Comparison of ENCODE assay signal across 24 mouse cellular contexts in genomic region chr1:131812006-131812405, GRCm38 (mm10).
"Had no signal": no experiment of that assay in that cellular context is flagged by ENCODE, and none has a peak within 500 bp of the region (broad histone marks: within the 10 kb centered on the region; RNA-seq: fewer than 3 reads in every experiment).

No protein-coding gene starts in this region.

- H3K27me3 ChIP-seq: hindbrain, embryonic 12.5 days; intestine, embryonic 15.5 days; limb, embryonic 12.5 days had no signal

- H3K9me3 ChIP-seq: heart, embryonic 12.5 days; hindbrain, embryonic 10.5 days; hindbrain, embryonic 12.5 days; intestine, embryonic 15.5 days; limb, embryonic 10.5 days; limb, embryonic 12.5 days had no signal

- H3K4me1 ChIP-seq: hindbrain, embryonic 10.5 days; hindbrain, embryonic 12.5 days; intestine, embryonic 15.5 days; limb, embryonic 12.5 days had no signal

- H3K27ac ChIP-seq: gastrocnemius, adult 2 months; heart, adult 2 months; hindbrain, embryonic 10.5 days; hindbrain, embryonic 12.5 days; hindbrain, embryonic 14.5 days; intestine, embryonic 15.5 days; layer of hippocampus, adult 2 months; left cerebral cortex, adult 2 months; limb, embryonic 10.5 days; limb, embryonic 12.5 days had no signal

- H3K36me3 ChIP-seq: heart, embryonic 12.5 days; hindbrain, embryonic 10.5 days; hindbrain, embryonic 12.5 days; intestine, embryonic 15.5 days; limb, embryonic 10.5 days; limb, embryonic 12.5 days had no signal

- H3K4me3 ChIP-seq: gastrocnemius, adult 2 months; heart, adult 2 months; heart, embryonic 12.5 days; hindbrain, embryonic 10.5 days; hindbrain, embryonic 12.5 days; intestine, embryonic 15.5 days; layer of hippocampus, adult 2 months; left cerebral cortex, adult 2 months; limb, embryonic 10.5 days; limb, embryonic 12.5 days had no signal

- ATAC-seq: forebrain, embryonic 16.5 days; hindbrain, embryonic 16.5 days; inflammation-experienced regulatory T-cells, adult 6 months; intestine, embryonic 15.5 days; intestine, postnatal 0 days had no signal

- H3K4me2 ChIP-seq: heart, embryonic 12.5 days; hindbrain, embryonic 12.5 days; hindbrain, embryonic 14.5 days; intestine, embryonic 15.5 days; limb, embryonic 12.5 days had no signal

- H3K9ac ChIP-seq: heart, embryonic 12.5 days; hindbrain, embryonic 12.5 days; hindbrain, embryonic 14.5 days; intestine, embryonic 15.5 days; limb, embryonic 12.5 days had no signal

- DNase-seq: gastrocnemius, adult 2 months; gastrocnemius, postnatal 10 days; gastrocnemius, postnatal 25 days; heart, adult 2 months; heart, postnatal 10 days; kidney, adult 18-20 months; kidney, adult 8-10 months; kidney, postnatal 10 days; kidney, postnatal 25 days; kidney, postnatal 4 days; liver had no signal
